Comparison of ENCODE assay signal across 13 mouse cellular contexts in genomic region chr4:129570028-129570427, GRCm38 (mm10). TPM values are rescaled to one million over a fixed set of nuclear protein-coding genes. Genes with fewer than 3 reads are reported as not detected.
"Had no signal": no experiment of that assay in that cellular context is flagged by ENCODE, and none has a peak within 500 bp of the region (broad histone marks: within the 10 kb centered on the region; RNA-seq: fewer than 3 reads in every experiment).

No protein-coding gene starts in this region.

- ATAC-seq: intestine, embryonic 16.5 days; lung, postnatal 0 days; midbrain, embryonic 13.5 days had no signal

- DNase-seq: kidney, adult 2 months; kidney, postnatal 14 days; layer of hippocampus, adult 9-11 months; left cerebral cortex, postnatal 4 days; lung, adult 2 months; lung, postnatal 36 days; right cerebral cortex, postnatal 14 days had no signal

RNA-seq across cellular contexts. Expression of gene Fam167b, which starts 8.3 kb away (rescaled TPM):
- total RNA-seq: left cerebral cortex, postnatal 4 days; megakaryocyte progenitor cell, adult 5-6 weeks; midbrain, postnatal 0 days had no signal
- polyA plus RNA-seq: midbrain, postnatal 0 days; testis, adult 2 months had no signal
